Mouse (Mus musculus) forebrain, embryonic 13.5 days (tissue): ENCODE data around the gene Arf5. TPM values are rescaled to one million over a fixed set of nuclear protein-coding genes. Genes with fewer than 3 reads are reported as not detected.

Source experiments
- ATAC-seq: fragments of 200-750 bp; cut with Nextera tagmentation; 2 replicates; pipeline ENCODE4 v1.8.0; 2017
- H3K27ac ChIP-seq: fragments of 300-500 bp; sonication (generic); 2 replicates; pipeline ENCODE4 v1.5.1; 2015; ENCODE audit warnings: inconsistent platforms, mild to moderate bottlenecking, moderate library complexity
- H3K27me3 ChIP-seq: fragments of 300-500 bp; sonication (generic); 2 replicates; pipeline ENCODE4 v1.6.1; 2015; ENCODE audit warnings: mild to moderate bottlenecking, inconsistent platforms
- H3K36me3 ChIP-seq: fragments of 300-500 bp; sonication (generic); 2 replicates; pipeline ENCODE4 v1.6.1; 2015; ENCODE audit warnings: mild to moderate bottlenecking, inconsistent platforms; ENCODE audit not compliant: poor library complexity, severe bottlenecking
- H3K4me1 ChIP-seq: fragments of 300-500 bp; sonication (generic); 2 replicates; pipeline ENCODE4 v1.6.1; 2015; ENCODE audit warnings: inconsistent platforms
- H3K4me2 ChIP-seq: fragments of 300-500 bp; sonication (generic); 2 replicates; pipeline ENCODE4 v1.6.1; 2015; ENCODE audit warnings: inconsistent platforms, mild to moderate bottlenecking, moderate library complexity
- H3K4me3 ChIP-seq: fragments of 300-500 bp; sonication (generic); 2 replicates; pipeline ENCODE4 v1.5.1; 2015; ENCODE audit warnings: mild to moderate bottlenecking, inconsistent platforms
- H3K9ac ChIP-seq: fragments of 300-500 bp; sonication (generic); 2 replicates; pipeline ENCODE4 v1.6.1; 2015; ENCODE audit warnings: mild to moderate bottlenecking, inconsistent platforms
- H3K9me3 ChIP-seq: fragments of 300-500 bp; sonication (generic); replicated peaks from 2 replicates; pipeline ENCODE4 v1.6.1; 2016; ENCODE audit warnings: inconsistent platforms
- WGBS: fragments of 180-500 bp; shearing (Covaris S2); methylation state at CpG from one replicate; pipeline ENCODE4 v1.1.7; 2015; 5-methylcytosine and 5-hydroxymethylcytosine counted together
- polyA plus RNA-seq: library from polyadenylated mRNA; unstranded; fragments of >200 nt; fragmentation: Nextera tagmentation; extraction: Ambion mirVana; gene quantifications from 2 replicates; pipeline ENCODE4 v1.2.1, GENCODE M21; 2015

Gene Arf5
- polyA plus RNA-seq, 1 experiment from 2014 or later = 348 TPM

GRCm38 (mm10) chr6:28430795-28431537, 7.6 kb downstream of the Arf5 start:
- ATAC-seq = no peak
- WGBS = 79% methylated on average over 10 of the region's 10 CpGs
- Histone ChIP-seq H3K9me3 (no peaks in the 10 kb centered on the region), H3K4me1 (0 out of 2 replicates have a peak, but pooled peaks cover 2% of the 10 kb centered on the region), H3K27me3 (no peaks in the 10 kb centered on the region), H3K4me3 (no peak overlapping the region), H3K9ac (no peak overlapping the region), H3K36me3 (peaks cover 18% of the 10 kb centered on the region), H3K4me2 (no peak overlapping the region), H3K27ac (no peak overlapping the region)

- Histone ChIP-seq H3K27me3 (no peaks in the 10 kb centered on the region), H3K27ac (no peak overlapping the region), H3K4me3 (no peak overlapping the region), H3K36me3 (peaks cover 13% of the 10 kb centered on the region), H3K9ac (no peak overlapping the region), H3K4me2 (no peak overlapping the region), H3K4me1 (no peaks in the 10 kb centered on the region), H3K9me3 (no peaks in the 10 kb centered on the region)
- ATAC-seq = no peak
- 71% methylated on average over 6 of the region's 6 CpGs for WGBS
Observed at GRCm38 (mm10) chr6:28431538-28431855, 8.1 kb downstream of the Arf5 start.

DNA sequence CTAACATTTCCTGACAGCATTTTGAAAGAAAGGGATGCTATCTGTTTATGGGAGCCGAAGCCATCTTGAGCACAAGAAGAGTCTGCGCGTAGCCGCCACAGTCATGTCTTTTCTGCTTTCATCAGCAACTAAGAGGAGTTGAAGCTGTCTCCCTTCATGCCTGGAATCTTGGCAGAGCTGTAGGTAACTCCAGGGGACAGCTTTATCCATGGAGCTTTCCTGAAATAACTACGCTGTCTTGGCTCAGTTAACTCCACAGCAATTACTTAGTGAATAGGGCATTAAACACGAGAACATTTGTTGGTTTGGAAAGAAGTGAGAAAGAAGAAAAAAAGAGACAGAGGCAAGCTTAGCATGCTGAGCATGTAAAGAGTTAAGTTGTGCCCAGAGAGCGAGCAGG, 24.6 kb downstream of the Arf5 start:
- H3K4me3 ChIP-seq = no peak overlapping the region
- H3K9me3 ChIP-seq = no peaks in the 10 kb centered on the region
- ATAC-seq = no peak
- no peaks in the 10 kb centered on the region for H3K36me3 ChIP-seq
- no peak overlapping the region for H3K27ac ChIP-seq
- H3K4me1 ChIP-seq = 0 out of 2 replicates have a peak, but pooled peaks cover 7% of the 10 kb centered on the region
- no peak overlapping the region for H3K9ac ChIP-seq
- H3K4me2 ChIP-seq = no peak overlapping the region
- 72% methylated on average over 7 of the region's 7 CpGs for WGBS
- H3K27me3 ChIP-seq = peaks cover 37% of the 10 kb centered on the region

GRCm38 (mm10) chr6:28449253-28449652, 25.9 kb downstream of the Arf5 start, which contains the start of gene Pax4:
Pax4 (minus strand) TSS chr6:28449353.
- ATAC-seq = no peak
- Histone ChIP-seq H3K27me3 (peaks cover 37% of the 10 kb centered on the region), H3K36me3 (no peaks in the 10 kb centered on the region), H3K4me2 (no peak within 1 kb of the TSS), H3K9ac (no peak within 1 kb of the TSS), H3K27ac (no peak within 1 kb of the TSS), H3K9me3 (no peaks in the 10 kb centered on the region), H3K4me1 (0 out of 2 replicates have a peak, but pooled peaks cover 7% of the 10 kb centered on the region), H3K4me3 (no peak within 1 kb of the TSS)
- 78% methylated on average over 2 of the region's 2 CpGs for WGBS

DNA sequence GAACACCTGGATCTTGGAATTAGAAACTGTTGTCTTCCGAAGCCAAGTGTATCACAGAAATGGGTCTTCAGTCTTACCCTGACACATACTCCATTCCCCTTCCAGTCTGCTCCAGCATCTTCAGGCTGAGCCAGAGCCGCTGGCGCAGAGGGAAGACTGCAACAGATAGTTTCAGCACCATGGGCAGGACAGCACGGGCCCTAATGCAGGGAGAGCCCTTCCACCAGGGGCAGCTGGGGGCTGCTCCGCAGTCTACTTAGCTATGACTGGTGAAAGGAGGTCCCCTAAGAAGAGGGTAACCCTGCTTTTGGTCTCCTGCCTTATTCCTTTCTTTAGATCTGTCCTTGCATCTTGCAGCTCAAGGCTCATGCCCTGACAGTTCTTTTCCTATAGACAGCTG, 27.1 kb downstream of the Arf5 start:
- no peaks in the 10 kb centered on the region for H3K9me3 ChIP-seq
- ATAC-seq = no peak
- no peak overlapping the region for H3K27ac ChIP-seq
- H3K27me3 ChIP-seq = peaks cover 37% of the 10 kb centered on the region
- no peaks in the 10 kb centered on the region for H3K36me3 ChIP-seq
- 0 out of 2 replicates have a peak, but pooled peaks cover 7% of the 10 kb centered on the region for H3K4me1 ChIP-seq
- 20% methylated on average over 5 of the region's 5 CpGs for WGBS
- no peak overlapping the region for H3K9ac ChIP-seq
- no peak overlapping the region for H3K4me3 ChIP-seq
- H3K4me2 ChIP-seq = peak overlapping the region; percentile 24; the same call in 1 of the 2 replicates

DNA sequence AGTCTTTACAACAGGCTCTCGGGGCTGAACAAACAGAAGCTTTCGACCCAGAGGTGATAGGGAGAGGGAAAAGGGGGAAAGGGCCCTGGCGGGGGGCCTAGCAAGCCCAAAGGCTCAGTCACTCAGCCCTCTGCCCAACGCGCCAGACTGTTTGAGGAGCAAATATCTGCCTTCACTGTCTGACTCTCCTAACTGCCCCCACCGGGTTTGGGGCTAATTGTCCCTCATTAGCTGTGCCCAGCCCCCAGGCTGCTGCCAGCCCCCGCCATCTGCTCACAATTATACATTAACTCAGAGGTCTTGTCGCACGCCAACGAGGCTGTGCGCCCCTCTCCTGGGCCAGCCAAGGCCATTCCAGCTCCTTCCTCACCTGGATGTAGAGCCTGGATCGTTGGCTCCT, 27.6 kb downstream of the Arf5 start:
- H3K9me3 ChIP-seq = no peaks in the 10 kb centered on the region
- H3K4me2 ChIP-seq = peak overlapping the region; percentile 24; the same call in 1 of the 2 replicates
- H3K27ac ChIP-seq = no peak overlapping the region
- ATAC-seq = 0 out of 2 replicates have a peak, but pooled peaks have one; percentile 50
- peaks cover 36% of the 10 kb centered on the region for H3K27me3 ChIP-seq
- H3K9ac ChIP-seq = no peak overlapping the region
- WGBS = under 1% methylated on average over 12 of the region's 12 CpGs
- H3K4me3 ChIP-seq = no peak overlapping the region
- H3K36me3 ChIP-seq = no peaks in the 10 kb centered on the region
- H3K4me1 ChIP-seq = 0 out of 2 replicates have a peak, but pooled peaks cover 7% of the 10 kb centered on the region

DNA sequence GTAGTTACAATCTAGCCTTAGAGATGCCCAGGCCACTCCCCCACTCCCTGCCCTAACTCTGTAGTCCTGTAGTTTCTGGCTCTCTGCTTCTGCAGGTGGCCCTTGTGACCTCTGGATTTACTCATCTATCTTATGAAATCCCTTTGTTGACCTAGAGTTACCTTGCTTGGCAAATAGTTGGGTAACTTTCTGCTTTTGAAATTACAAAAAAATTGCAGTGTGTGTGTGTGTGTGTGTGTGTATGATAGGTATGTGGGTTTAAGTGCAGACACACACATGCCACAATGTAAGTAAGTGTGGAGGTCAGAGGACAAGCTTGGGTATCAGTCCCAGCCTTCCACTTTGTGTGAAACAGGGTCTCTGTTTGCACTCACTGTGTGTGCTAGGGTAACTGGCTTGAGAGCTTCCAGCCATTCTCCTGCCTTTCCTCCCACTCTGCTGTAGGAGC, 35.9 kb downstream of the Arf5 start:
- Histone ChIP-seq H3K9ac (no peak overlapping the region), H3K27ac (no peak overlapping the region), H3K27me3 (no peaks in the 10 kb centered on the region), H3K36me3 (no peaks in the 10 kb centered on the region), H3K4me2 (no peak overlapping the region), H3K9me3 (no peaks in the 10 kb centered on the region), H3K4me3 (no peak overlapping the region), H3K4me1 (no peaks in the 10 kb centered on the region)
- no peak for ATAC-seq

DNA sequence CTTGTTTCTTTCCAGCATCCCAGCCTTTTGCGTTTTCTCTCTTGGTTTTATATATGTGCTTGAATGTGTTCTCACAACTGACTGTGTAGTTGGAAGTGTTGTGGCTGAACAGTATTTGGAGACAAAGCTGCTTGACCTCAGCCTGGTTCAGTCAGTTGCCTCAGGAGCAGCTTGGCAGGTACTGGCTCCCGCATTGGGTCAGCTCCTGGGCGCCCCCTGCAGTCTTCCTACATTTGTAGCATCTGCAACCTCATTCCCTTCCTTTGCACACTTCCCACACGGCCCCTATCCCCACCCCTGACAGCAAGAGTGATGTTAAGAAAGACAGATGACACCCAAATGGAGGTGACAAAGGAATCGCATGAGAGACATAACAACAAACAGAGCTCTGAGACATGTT, 37.2 kb downstream of the Arf5 start:
- 12% methylated on average over 5 of the region's 5 CpGs for WGBS
- Histone ChIP-seq H3K27ac (no peak overlapping the region), H3K9ac (no peak overlapping the region), H3K4me1 (no peaks in the 10 kb centered on the region), H3K4me2 (no peak overlapping the region), H3K9me3 (no peaks in the 10 kb centered on the region), H3K27me3 (no peaks in the 10 kb centered on the region), H3K36me3 (no peaks in the 10 kb centered on the region), H3K4me3 (no peak overlapping the region)
- no peak for ATAC-seq

DNA sequence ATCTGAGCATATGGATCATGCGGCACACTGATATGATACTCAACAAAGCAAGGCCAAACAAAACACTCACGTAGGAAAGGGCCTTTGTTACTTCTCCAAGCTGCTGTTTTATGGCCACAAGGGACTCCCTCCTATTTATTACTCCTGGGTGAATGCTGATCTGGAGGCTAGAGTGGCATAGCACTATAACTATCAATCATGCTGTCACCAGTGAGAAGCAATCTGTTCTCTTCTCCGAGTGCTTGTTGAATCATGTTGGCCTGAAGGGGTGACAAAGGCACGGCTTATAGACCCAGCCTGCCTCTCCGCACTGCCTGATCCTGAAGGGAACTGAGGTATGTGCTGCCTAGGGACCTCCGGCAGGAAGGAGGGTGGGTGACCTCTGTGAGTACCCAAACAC, 41.3 kb downstream of the Arf5 start:
- Histone ChIP-seq H3K27ac (no peak overlapping the region), H3K9ac (no peak overlapping the region), H3K9me3 (no peaks in the 10 kb centered on the region), H3K4me1 (no peaks in the 10 kb centered on the region), H3K4me2 (no peak overlapping the region), H3K27me3 (no peaks in the 10 kb centered on the region), H3K36me3 (no peaks in the 10 kb centered on the region), H3K4me3 (no peak overlapping the region)
- WGBS = 65% methylated on average over 6 of the region's 6 CpGs
- no peak for ATAC-seq

GRCm38 (mm10) chr6:28470017-28470602, 46.8 kb downstream of the Arf5 start:
- H3K4me1 ChIP-seq = no peaks in the 10 kb centered on the region
- WGBS = 82% methylated on average over 4 of the region's 4 CpGs
- ATAC-seq = no peak
- no peak overlapping the region for H3K27ac ChIP-seq
- no peak overlapping the region for H3K4me3 ChIP-seq
- H3K9me3 ChIP-seq = no peaks in the 10 kb centered on the region
- H3K9ac ChIP-seq = no peak overlapping the region
- no peaks in the 10 kb centered on the region for H3K36me3 ChIP-seq
- H3K4me2 ChIP-seq = no peak overlapping the region
- H3K27me3 ChIP-seq = no peaks in the 10 kb centered on the region

DNA sequence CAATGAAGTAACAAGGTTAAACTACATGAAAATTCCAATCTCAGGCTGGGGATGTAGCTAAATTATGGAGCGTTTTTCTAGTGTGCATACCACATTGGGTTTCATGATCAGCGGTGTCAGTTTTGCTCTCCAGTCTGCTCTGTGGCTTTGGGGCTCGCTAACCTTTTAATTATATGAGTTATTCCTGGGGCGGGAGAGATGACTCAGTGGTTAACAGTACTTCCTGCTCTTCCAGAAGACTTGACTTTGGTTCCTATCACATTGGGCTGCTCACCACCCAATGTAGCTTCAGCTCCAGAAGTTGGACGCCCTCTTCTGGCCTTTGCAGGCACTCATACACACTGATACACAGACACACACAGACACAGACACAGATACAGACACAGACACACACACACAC, 47.3 kb downstream of the Arf5 start:
- WGBS = 81% methylated on average over 5 of the region's 5 CpGs
- H3K36me3 ChIP-seq = no peaks in the 10 kb centered on the region
- no peak overlapping the region for H3K4me3 ChIP-seq
- no peaks in the 10 kb centered on the region for H3K4me1 ChIP-seq
- H3K27me3 ChIP-seq = no peaks in the 10 kb centered on the region
- no peak for ATAC-seq
- no peaks in the 10 kb centered on the region for H3K9me3 ChIP-seq
- no peak overlapping the region for H3K4me2 ChIP-seq
- no peak overlapping the region for H3K9ac ChIP-seq
- H3K27ac ChIP-seq = no peak overlapping the region

DNA sequence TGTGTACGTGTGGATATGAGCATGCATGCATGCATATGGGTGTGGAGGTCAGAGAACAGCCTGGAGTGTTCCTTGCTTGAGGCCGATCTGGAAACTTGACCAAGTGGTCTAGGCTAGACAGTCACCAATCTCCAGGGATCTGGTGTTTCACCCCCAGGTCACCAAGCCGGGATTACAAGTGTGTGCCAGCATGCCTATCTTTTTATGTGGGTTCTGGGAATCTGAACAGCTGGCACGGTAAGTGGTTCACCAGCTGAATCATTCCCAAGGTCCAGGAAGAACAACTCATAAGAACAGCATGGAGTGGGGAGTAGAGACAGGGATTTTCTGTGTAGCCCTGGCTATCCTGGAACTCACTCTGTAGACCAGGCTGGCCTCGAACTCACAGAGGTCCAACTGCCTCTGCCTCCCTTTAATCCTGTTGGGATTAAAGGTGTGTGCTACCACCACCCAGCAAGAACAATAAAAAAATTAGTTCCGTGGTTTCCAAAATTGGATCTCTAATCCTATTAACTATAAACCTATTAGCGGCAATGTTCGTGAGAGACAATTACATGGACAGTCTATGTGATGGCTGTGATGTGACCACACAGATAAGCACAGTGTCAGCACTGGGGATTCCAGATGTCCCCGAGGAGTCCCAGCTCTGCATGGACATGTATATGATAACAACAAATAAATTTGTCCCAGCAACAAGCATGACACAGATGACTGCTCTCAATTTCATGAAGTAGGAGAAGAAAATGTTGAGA, 48.1 kb downstream of the Arf5 start:
- no peaks in the 10 kb centered on the region for H3K4me1 ChIP-seq
- H3K27me3 ChIP-seq = no peaks in the 10 kb centered on the region
- 87% methylated on average over 9 of the region's 9 CpGs for WGBS
- no peak for ATAC-seq
- H3K4me2 ChIP-seq = no peak overlapping the region
- no peak overlapping the region for H3K27ac ChIP-seq
- no peaks in the 10 kb centered on the region for H3K9me3 ChIP-seq
- H3K4me3 ChIP-seq = no peak overlapping the region
- H3K36me3 ChIP-seq = no peaks in the 10 kb centered on the region
- no peak overlapping the region for H3K9ac ChIP-seq
